ENCODE assay signal across 8 mouse cellular contexts in the genomic region with DNA sequence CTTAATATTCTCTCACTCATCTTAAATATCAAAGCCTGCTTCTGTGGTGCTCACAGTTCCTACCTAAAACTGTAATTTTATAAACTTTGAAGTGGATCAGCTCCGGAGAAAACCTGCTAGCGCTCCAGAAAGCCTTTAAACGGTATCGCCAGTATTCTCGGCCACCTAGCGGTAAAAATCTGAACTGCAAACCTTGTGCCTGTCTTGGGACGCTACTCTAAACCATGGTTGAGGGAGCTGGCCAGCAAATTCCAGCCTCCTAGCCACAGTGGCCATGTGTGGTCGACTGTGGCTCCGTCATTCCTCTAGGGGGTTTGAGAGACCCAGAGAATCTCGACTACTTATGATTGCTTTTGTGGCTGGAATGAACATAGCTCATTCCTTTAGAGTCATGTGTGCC. TPM values are rescaled to one million over a fixed set of nuclear protein-coding genes. Genes with fewer than 3 reads are reported as not detected.
DNase-seq lines count a peak whose midpoint lies in the region; ATAC-seq and TF ChIP-seq lines count a peak whose summit lies in the region.

No protein-coding gene starts in this region.

- DNase-seq in hindbrain, embryonic 11.5 days (ENCODE audit: low spot score) = peak; percentile 93
- DNase-seq in gastrocnemius, postnatal 14 days = peak; percentile 85
- DNase-seq in midbrain, postnatal 0 days (ENCODE audit: low spot score) = peak; percentile 86
- peak; percentile 67 to 84 for DNase-seq in spleen, postnatal 10 days (ENCODE audit: low spot score in 2 of 2)

- H3K27me3 ChIP-seq in hindbrain, embryonic 11.5 days (ENCODE audit: control insufficient read depth, insufficient read depth, low read length) = no peaks in the 10 kb centered on the region
- H3K27me3 ChIP-seq in hindbrain, embryonic 12.5 days = no peaks in the 10 kb centered on the region
- no peaks in the 10 kb centered on the region for H3K27me3 ChIP-seq in kidney, embryonic 14.5 days (ENCODE audit: control insufficient read depth, insufficient read depth, low read length)
- peaks cover 3% of the 10 kb centered on the region; the same call in 1 of the 2 replicates for H3K27me3 ChIP-seq in limb, embryonic 13.5 days
- no peaks in the 10 kb centered on the region for H3K27me3 ChIP-seq in midbrain, postnatal 0 days (ENCODE audit: insufficient read depth, low read length)

- no peak overlapping the region for H3K27ac ChIP-seq in hindbrain, embryonic 11.5 days (ENCODE audit: low read depth, low read length)
- H3K27ac ChIP-seq in hindbrain, embryonic 12.5 days = no peak overlapping the region
- H3K27ac ChIP-seq in kidney, embryonic 14.5 days (ENCODE audit: low read depth, low read length) = no peak overlapping the region
- H3K27ac ChIP-seq in limb, embryonic 13.5 days = no peak overlapping the region
- H3K27ac ChIP-seq in midbrain, postnatal 0 days (ENCODE audit: low read depth, low read length) = no peak overlapping the region

- H3K4me3 ChIP-seq in hindbrain, embryonic 11.5 days (ENCODE audit: low read depth, low read length) = no peak overlapping the region
- no peak overlapping the region for H3K4me3 ChIP-seq in hindbrain, embryonic 12.5 days
- no peak overlapping the region for H3K4me3 ChIP-seq in kidney, embryonic 14.5 days (ENCODE audit: low read length)
- no peak overlapping the region for H3K4me3 ChIP-seq in limb, embryonic 13.5 days
- no peak overlapping the region for H3K4me3 ChIP-seq in midbrain, postnatal 0 days (ENCODE audit: low read depth, low read length)

- intact Hi-C loops in gastrocnemius, postnatal 14 days (cut with DNase I; ENCODE audit: low total_unique reads) = no loop called here

- no peaks in the 10 kb centered on the region for H3K4me1 ChIP-seq in hindbrain, embryonic 11.5 days (replicated peaks; ENCODE audit: control insufficient read depth, insufficient read depth, low read length)
- no peaks in the 10 kb centered on the region for H3K4me1 ChIP-seq in hindbrain, embryonic 12.5 days
- H3K4me1 ChIP-seq in kidney, embryonic 14.5 days (ENCODE audit: control insufficient read depth, insufficient read depth, low read length) = no peaks in the 10 kb centered on the region
- H3K4me1 ChIP-seq in limb, embryonic 13.5 days = 0 out of 2 replicates have a peak, but pooled peaks cover 2% of the 10 kb centered on the region
- H3K4me1 ChIP-seq in midbrain, postnatal 0 days (ENCODE audit: insufficient read depth, low read length) = no peaks in the 10 kb centered on the region

- H3K9ac ChIP-seq in hindbrain, embryonic 11.5 days (ENCODE audit: low read depth, low read length) = no peak overlapping the region
- H3K9ac ChIP-seq in hindbrain, embryonic 12.5 days = no peak overlapping the region
- no peak overlapping the region for H3K9ac ChIP-seq in kidney, embryonic 14.5 days (ENCODE audit: low read depth, low read length)
- H3K9ac ChIP-seq in limb, embryonic 13.5 days = no peak overlapping the region
- H3K9ac ChIP-seq in midbrain, postnatal 0 days (replicated peaks; ENCODE audit: low read length, poor library complexity, severe bottlenecking) = no peak overlapping the region

- peak; percentile 65; the same call in 1 of the 2 replicates for ATAC-seq in hindbrain, embryonic 11.5 days (ENCODE audit: low FRiP score)
- no peak for ATAC-seq in hindbrain, embryonic 12.5 days (ENCODE audit: low FRiP score)
- peak; percentile 91 for ATAC-seq in common myeloid progenitor, adult 5-6 weeks (replicated peaks; ENCODE audit: low read depth, poor library complexity, severe bottlenecking)
- ATAC-seq in kidney, embryonic 14.5 days (ENCODE audit: low FRiP score, low TSS enrichment) = peak; percentile 60; the same call in 1 of the 2 replicates
- 0 out of 2 replicates have a peak, but pooled peaks have one; percentile 54 for ATAC-seq in limb, embryonic 13.5 days (ENCODE audit: low FRiP score, low read depth)
- ATAC-seq in midbrain, postnatal 0 days (ENCODE audit: low FRiP score) = peak; percentile 75

- 9% methylated on average over 10 of the region's 10 CpGs for WGBS in hindbrain, embryonic 11.5 days
- whole genome bisulfite sequencing in hindbrain, embryonic 12.5 days = 7% methylated on average over 10 of the region's 10 CpGs
- WGBS in kidney, embryonic 14.5 days = 8% methylated on average over 10 of the region's 10 CpGs
- WGBS in limb, embryonic 13.5 days = 8% methylated on average over 10 of the region's 10 CpGs
- WGBS in midbrain, postnatal 0 days = 9% methylated on average over 10 of the region's 10 CpGs

- peak; percentile 86 for TF ChIP-seq CTCF in midbrain, postnatal 0 days (IDR thresholded peaks at IDR 0.05)

- H3K4me2 ChIP-seq in hindbrain, embryonic 11.5 days (replicated peaks; ENCODE audit: low read depth, low read length) = no peak overlapping the region
- H3K4me2 ChIP-seq in hindbrain, embryonic 12.5 days (replicated peaks) = no peak overlapping the region
- H3K4me2 ChIP-seq in kidney, embryonic 14.5 days (replicated peaks; ENCODE audit: low read depth, low read length) = no peak overlapping the region
- no peak overlapping the region for H3K4me2 ChIP-seq in limb, embryonic 13.5 days (replicated peaks)
- H3K4me2 ChIP-seq in midbrain, postnatal 0 days (ENCODE audit: low read depth, low read length, poor library complexity, severe bottlenecking) = no peak overlapping the region

- no peaks in the 10 kb centered on the region for H3K9me3 ChIP-seq in hindbrain, embryonic 11.5 days (ENCODE audit: control insufficient read depth, low read length)
- no peaks in the 10 kb centered on the region for H3K9me3 ChIP-seq in hindbrain, embryonic 12.5 days (replicated peaks)
- no peaks in the 10 kb centered on the region for H3K9me3 ChIP-seq in kidney, embryonic 14.5 days (ENCODE audit: control insufficient read depth, low read length)
- H3K9me3 ChIP-seq in limb, embryonic 13.5 days = no peaks in the 10 kb centered on the region
- no peaks in the 10 kb centered on the region for H3K9me3 ChIP-seq in midbrain, postnatal 0 days (ENCODE audit: low read length)

- no peaks in the 10 kb centered on the region for H3K36me3 ChIP-seq in hindbrain, embryonic 11.5 days (ENCODE audit: control insufficient read depth, insufficient read depth, low read length)
- peaks cover 8% of the 10 kb centered on the region for H3K36me3 ChIP-seq in hindbrain, embryonic 12.5 days
- H3K36me3 ChIP-seq in kidney, embryonic 14.5 days (ENCODE audit: control insufficient read depth, insufficient read depth, low read length) = 0 out of 2 replicates have a peak, but pooled peaks cover 4% of the 10 kb centered on the region
- H3K36me3 ChIP-seq in limb, embryonic 13.5 days = peaks cover 11% of the 10 kb centered on the region
- H3K36me3 ChIP-seq in midbrain, postnatal 0 days (ENCODE audit: insufficient read depth, low read length) = peaks cover 7% of the 10 kb centered on the region; the same call in 1 of the 2 replicates

RNA-seq across cellular contexts. Expression of a gene that starts 25.4 kb away (rescaled TPM):
- 9.0 and 9.9 TPM in 2 replicates for polyA plus RNA-seq in hindbrain, embryonic 11.5 days (2014; fragmentation: Nextera tagmentation; extraction: Ambion mirVana)
- polyA plus RNA-seq in hindbrain, embryonic 12.5 days (2016; fragmentation: Nextera tagmentation; extraction: Ambion mirVana) = 10.5 and 11.9 TPM in 2 replicates
- 7.8 and 9.9 TPM in 2 replicates for total RNA-seq in common myeloid progenitor, adult 5-6 weeks (2017)
- 1 to 10 TPM; 3.5 to 3.9 TPM for total RNA-seq in gastrocnemius, postnatal 14 days (2021)
- 3.4 and 7.2 TPM in 2 replicates for polyA plus RNA-seq in kidney, embryonic 14.5 days (2014; fragmentation: Nextera tagmentation; extraction: Ambion mirVana)
- polyA plus RNA-seq in limb, embryonic 13.5 days (2015; fragmentation: Nextera tagmentation; extraction: Ambion mirVana) = 7.4 and 8.8 TPM in 2 replicates
- total RNA-seq in midbrain, postnatal 0 days (2014; rRNA removed) = 26.0 and 32.5 TPM in 2 replicates
- 6.4 and 6.5 TPM in 2 replicates for polyA plus RNA-seq in midbrain, postnatal 0 days (2015; fragmentation: Nextera tagmentation; extraction: Ambion mirVana)

RNA-seq across cellular contexts. Expression of a gene that starts 29.7 kb away (rescaled TPM):
- polyA plus RNA-seq in hindbrain, embryonic 11.5 days (2014; fragmentation: Nextera tagmentation; extraction: Ambion mirVana) = 0.92 and 0.96 TPM in 2 replicates
- polyA plus RNA-seq in hindbrain, embryonic 12.5 days (2016; fragmentation: Nextera tagmentation; extraction: Ambion mirVana) = 0.76 and 0.88 TPM in 2 replicates
- not detected in 2 replicates for total RNA-seq in common myeloid progenitor, adult 5-6 weeks (2017)
- total RNA-seq in gastrocnemius, postnatal 14 days (2021) = under 1 TPM in 1 of 2 experiments, not detected in 1; 0.18 TPM
- polyA plus RNA-seq in kidney, embryonic 14.5 days (2014; fragmentation: Nextera tagmentation; extraction: Ambion mirVana) = 4.7 and 6.1 TPM in 2 replicates
- polyA plus RNA-seq in limb, embryonic 13.5 days (2015; fragmentation: Nextera tagmentation; extraction: Ambion mirVana) = 1.8 and 2.1 TPM in 2 replicates
- 0.57 and 1.9 TPM in 2 replicates for total RNA-seq in midbrain, postnatal 0 days (2014; rRNA removed)
- 1.4 TPM in 2 replicates for polyA plus RNA-seq in midbrain, postnatal 0 days (2015; fragmentation: Nextera tagmentation; extraction: Ambion mirVana)
